Mouse (Mus musculus) kidney, adult 2 months (tissue): ENCODE measurements at regions not wholly inside any gene's neighbourhood (a gene's known extent, or its start where the extent isn't known, plus 50 kb on each side); places are given as distances from the start of the nearest gene placed in this dataset.

Experiments used
- CTCF ChIP-seq: fragments of 200-500 bp; conservative IDR thresholded peaks from 2 replicates; pipeline ENCODE4 v1.5.1; 2011; ENCODE audit warnings: low read depth, mild to moderate bottlenecking, control low read depth, low read length, moderate library complexity, mixed read lengths; ENCODE audit not compliant: insufficient read depth, insufficient read length
- POLR2A ChIP-seq: fragments of 200-500 bp; IDR thresholded peaks from one replicate; pipeline ENCODE4 v1.6.1; 2011; ENCODE audit warnings: low read depth, low read length, control low read depth

- TF ChIP-seq CTCF (peak; percentile 48; the same call in 1 of the 2 replicates), POLR2A (no peak)
Observed at GRCm38 (mm10) chr13:34533896-34534295, 119.4 kb downstream of the Pxdc1 start.
